Mouse (Mus musculus): ENCODE measurements around the gene Cmc1. TPM values are rescaled to one million over a fixed set of nuclear protein-coding genes. Genes with fewer than 3 reads are reported as not detected.
A peak's percentile ranks its signal among the peaks of the same experiment; 100 is the strongest.

Cmc1 gene
- polyA plus RNA-seq, 1 experiment from 2014 or later: 74.2 TPM

- WGBS: 23% methylated on average over 1 of the region's 1 CpGs
- Histone ChIP-seq H3K4me2 (replicated peaks; ENCODE audit: low read depth) (no peak overlapping the region), H3K4me3 (ENCODE audit: low read depth, low read length) (no peak overlapping the region), H3K27me3 (ENCODE audit: control insufficient read depth, insufficient read depth, low read length) (no peaks in the 10 kb centered on the region), H3K27ac (replicated peaks) (no peak overlapping the region), H3K9me3 (ENCODE audit: control insufficient read depth, low read length) (no peaks in the 10 kb centered on the region), H3K9ac (ENCODE audit: low read length) (no peak overlapping the region), H3K4me1 (replicated peaks; ENCODE audit: control insufficient read depth, insufficient read depth) (no peaks in the 10 kb centered on the region), H3K36me3 (ENCODE audit: control insufficient read depth, insufficient read depth, low read length) (peaks cover 9% of the 10 kb centered on the region; the same call in 1 of the 2 replicates)
- no peak for DNase-seq (ENCODE audit: low spot score)
- TF ChIP-seq EP300 (optimal IDR thresholded peaks at IDR 0.05): no peak
- peak; percentile 83 for TF ChIP-seq CTCF (IDR thresholded peaks at IDR 0.05; ENCODE audit: low read depth)
- no peak for ATAC-seq (ENCODE audit: low FRiP score, low TSS enrichment)
Measured at GRCm38 (mm10) chr9:118053286-118053685, 96.7 kb downstream of the Cmc1 start.

GRCm38 (mm10) chr9:118045011-118045533, 104.9 kb downstream of the Cmc1 start:
- Histone ChIP-seq H3K4me2 (replicated peaks; ENCODE audit: low read depth) (no peak overlapping the region), H3K4me1 (replicated peaks; ENCODE audit: control insufficient read depth, insufficient read depth) (no peaks in the 10 kb centered on the region), H3K9ac (ENCODE audit: low read length) (no peak overlapping the region), H3K4me3 (ENCODE audit: low read depth, low read length) (no peak overlapping the region), H3K9me3 (ENCODE audit: control insufficient read depth, low read length) (no peaks in the 10 kb centered on the region), H3K36me3 (ENCODE audit: control insufficient read depth, insufficient read depth, low read length) (no peaks in the 10 kb centered on the region), H3K27me3 (ENCODE audit: control insufficient read depth, insufficient read depth, low read length) (no peaks in the 10 kb centered on the region), H3K27ac (replicated peaks) (no peak overlapping the region)
- DNase-seq (ENCODE audit: low spot score) (no peak), ATAC-seq (ENCODE audit: low FRiP score, low TSS enrichment) (no peak)
- TF ChIP-seq CTCF (IDR thresholded peaks at IDR 0.05; ENCODE audit: low read depth) (no peak), EP300 (optimal IDR thresholded peaks at IDR 0.05) (no peak)
- 50% methylated on average over 1 of the region's 1 CpGs for WGBS

GRCm38 (mm10) chr9:118043581-118043980, 106.4 kb downstream of the Cmc1 start:
- Histone ChIP-seq H3K36me3 (ENCODE audit: control insufficient read depth, insufficient read depth, low read length) (no peaks in the 10 kb centered on the region), H3K4me1 (replicated peaks; ENCODE audit: control insufficient read depth, insufficient read depth) (no peaks in the 10 kb centered on the region), H3K4me2 (replicated peaks; ENCODE audit: low read depth) (no peak overlapping the region), H3K27ac (replicated peaks) (no peak overlapping the region), H3K9me3 (ENCODE audit: control insufficient read depth, low read length) (no peaks in the 10 kb centered on the region), H3K9ac (ENCODE audit: low read length) (no peak overlapping the region), H3K27me3 (ENCODE audit: control insufficient read depth, insufficient read depth, low read length) (no peaks in the 10 kb centered on the region), H3K4me3 (ENCODE audit: low read depth, low read length) (no peak overlapping the region)
- ATAC-seq (ENCODE audit: low FRiP score, low TSS enrichment) (no peak), DNase-seq (ENCODE audit: low spot score) (no peak)
- TF ChIP-seq CTCF (IDR thresholded peaks at IDR 0.05; ENCODE audit: low read depth) (no peak), EP300 (optimal IDR thresholded peaks at IDR 0.05) (no peak)
- WGBS: 90% methylated on average over 3 of the region's 3 CpGs

GRCm38 (mm10) chr9:118042738-118043137, 107.2 kb downstream of the Cmc1 start:
- H3K36me3 ChIP-seq (ENCODE audit: control insufficient read depth, insufficient read depth, low read length): no peaks in the 10 kb centered on the region
- no peak overlapping the region for H3K4me2 ChIP-seq (replicated peaks; ENCODE audit: low read depth)
- H3K9me3 ChIP-seq (ENCODE audit: control insufficient read depth, low read length): no peaks in the 10 kb centered on the region
- DNase-seq (ENCODE audit: low spot score) (no peak), ATAC-seq (ENCODE audit: low FRiP score, low TSS enrichment) (no peak)
- H3K27me3 ChIP-seq (ENCODE audit: control insufficient read depth, insufficient read depth, low read length): no peaks in the 10 kb centered on the region
- 62% methylated on average over 4 of the region's 4 CpGs for WGBS
- TF ChIP-seq CTCF (IDR thresholded peaks at IDR 0.05; ENCODE audit: low read depth): no peak
- TF ChIP-seq EP300 (optimal IDR thresholded peaks at IDR 0.05): no peak
- H3K9ac ChIP-seq (ENCODE audit: low read length): no peak overlapping the region
- no peak overlapping the region for H3K4me3 ChIP-seq (ENCODE audit: low read depth, low read length)
- no peaks in the 10 kb centered on the region for H3K4me1 ChIP-seq (replicated peaks; ENCODE audit: control insufficient read depth, insufficient read depth)
- H3K27ac ChIP-seq (replicated peaks): no peak overlapping the region

GRCm38 (mm10) chr9:118041646-118042045, 108.3 kb downstream of the Cmc1 start:
- Histone ChIP-seq H3K4me3 (ENCODE audit: low read depth, low read length) (peak overlapping the region; percentile 95), H3K27ac (replicated peaks) (no peak overlapping the region), H3K4me2 (replicated peaks; ENCODE audit: low read depth) (peak overlapping the region; percentile 71), H3K9me3 (ENCODE audit: control insufficient read depth, low read length) (no peaks in the 10 kb centered on the region), H3K27me3 (ENCODE audit: control insufficient read depth, insufficient read depth, low read length) (no peaks in the 10 kb centered on the region), H3K9ac (ENCODE audit: low read length) (peak overlapping the region; percentile 90; the same call in 1 of the 2 replicates), H3K36me3 (ENCODE audit: control insufficient read depth, insufficient read depth, low read length) (no peaks in the 10 kb centered on the region), H3K4me1 (replicated peaks; ENCODE audit: control insufficient read depth, insufficient read depth) (no peaks in the 10 kb centered on the region)
- no peak for TF ChIP-seq EP300 (optimal IDR thresholded peaks at IDR 0.05)
- no peak for TF ChIP-seq CTCF (IDR thresholded peaks at IDR 0.05; ENCODE audit: low read depth)
- WGBS: 12% methylated on average over 5 of the region's 5 CpGs
- no peak for ATAC-seq (ENCODE audit: low FRiP score, low TSS enrichment)
- no peak for DNase-seq (ENCODE audit: low spot score)

- H3K4me3 ChIP-seq (ENCODE audit: low read depth, low read length): peak overlapping the region; percentile 95
- H3K27me3 ChIP-seq (ENCODE audit: control insufficient read depth, insufficient read depth, low read length): no peaks in the 10 kb centered on the region
- H3K27ac ChIP-seq (replicated peaks): peak overlapping the region; percentile 98
- no peaks in the 10 kb centered on the region for H3K9me3 ChIP-seq (ENCODE audit: control insufficient read depth, low read length)
- H3K36me3 ChIP-seq (ENCODE audit: control insufficient read depth, insufficient read depth, low read length): no peaks in the 10 kb centered on the region
- no peak for TF ChIP-seq EP300 (optimal IDR thresholded peaks at IDR 0.05)
- no peak for TF ChIP-seq CTCF (IDR thresholded peaks at IDR 0.05; ENCODE audit: low read depth)
- ATAC-seq (ENCODE audit: low FRiP score, low TSS enrichment) (no peak), DNase-seq (ENCODE audit: low spot score) (no peak)
- peak overlapping the region; percentile 71 for H3K4me2 ChIP-seq (replicated peaks; ENCODE audit: low read depth)
- peak overlapping the region; percentile 90 for H3K9ac ChIP-seq (ENCODE audit: low read length)
- H3K4me1 ChIP-seq (replicated peaks; ENCODE audit: control insufficient read depth, insufficient read depth): no peaks in the 10 kb centered on the region
- WGBS: under 1% methylated on average over 21 of the region's 21 CpGs
Measured at GRCm38 (mm10) chr9:118041022-118041400, 109.0 kb downstream of the Cmc1 start.

Measured in stomach, postnatal 0 days (tissue).